Mouse (Mus musculus) heart, adult 8-10 months (tissue): ENCODE measurements at regions not wholly inside any gene's neighbourhood (a gene's known extent, or its start where the extent isn't known, plus 50 kb on each side); places are given as distances from the start of the nearest gene placed in this dataset.

Source experiments
- DNase-seq: peaks from one replicate; pipeline ENCODE4 v3.0.0; 2022; ENCODE audit warnings: low spot score

DNA sequence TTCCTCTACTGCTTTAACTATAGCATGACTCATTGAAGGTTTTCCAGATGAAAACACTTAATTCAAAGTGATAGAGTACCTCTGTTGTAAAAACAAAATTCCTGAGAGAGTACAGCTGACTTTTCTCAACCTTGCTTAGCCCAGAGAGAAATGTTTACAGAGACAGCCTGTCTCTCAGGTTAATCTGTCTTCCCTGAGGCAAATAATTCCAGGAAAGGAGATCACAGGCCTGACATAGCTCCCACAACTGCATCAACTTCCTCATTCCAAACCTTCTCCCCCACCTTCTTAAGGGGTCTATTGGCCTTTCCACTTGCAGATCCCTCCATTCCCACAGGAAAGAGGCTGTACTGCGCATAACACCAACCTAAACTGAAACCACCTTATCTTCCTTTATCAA is 586.1 kb upstream of the Impad1 start:
- no peak for DNase-seq

DNA sequence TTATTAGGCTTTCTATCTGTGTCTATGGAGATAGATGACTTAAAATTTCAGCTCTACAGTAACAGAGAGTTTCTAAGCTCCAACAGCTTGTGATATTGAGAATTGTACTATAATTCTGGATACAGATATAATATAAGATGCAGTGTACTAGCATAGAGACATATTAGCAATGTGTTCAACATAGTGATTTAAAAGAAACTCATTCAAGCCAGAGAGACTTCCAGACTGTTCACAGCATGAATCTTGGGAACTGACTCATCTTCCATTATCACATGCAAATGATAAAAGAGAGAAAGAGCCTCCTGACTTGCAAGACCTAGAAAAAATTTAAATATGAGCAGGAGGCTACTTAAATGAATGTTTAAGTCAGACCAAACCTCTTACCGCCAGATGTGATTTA is 565.1 kb upstream of the Impad1 start:
- no peak for DNase-seq

- DNase-seq: peak; percentile 47
Observed at GRCm38 (mm10) chr4:5346226-5346625, 553.1 kb upstream of the Impad1 start.

DNA sequence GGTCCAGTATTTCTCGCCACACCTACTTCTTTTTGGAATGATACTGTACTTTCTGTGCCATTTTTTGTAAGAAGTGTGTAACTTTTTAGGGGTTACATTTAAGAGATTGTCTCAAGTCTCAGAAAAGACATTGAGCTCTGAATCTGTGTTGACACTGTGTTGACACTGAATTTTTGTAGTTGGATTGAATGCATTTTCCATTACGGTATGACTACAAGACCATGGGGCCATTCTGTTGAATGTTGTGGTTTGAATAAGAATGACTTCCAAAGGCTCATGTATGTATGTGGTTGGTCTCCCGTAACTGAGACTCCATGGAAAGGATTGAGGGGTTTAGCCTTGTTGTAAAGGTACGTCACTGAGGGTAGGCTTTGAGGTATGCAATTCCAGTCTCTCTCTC is 551.6 kb upstream of the Impad1 start:
- DNase-seq: no peak

GRCm38 (mm10) chr4:5344311-5344710 is 551.2 kb upstream of the Impad1 start:
- DNase-seq: peak; percentile 42

- no peak for DNase-seq
Observed at GRCm38 (mm10) chr4:5337158-5337896, 544.2 kb upstream of the Impad1 start.

DNA sequence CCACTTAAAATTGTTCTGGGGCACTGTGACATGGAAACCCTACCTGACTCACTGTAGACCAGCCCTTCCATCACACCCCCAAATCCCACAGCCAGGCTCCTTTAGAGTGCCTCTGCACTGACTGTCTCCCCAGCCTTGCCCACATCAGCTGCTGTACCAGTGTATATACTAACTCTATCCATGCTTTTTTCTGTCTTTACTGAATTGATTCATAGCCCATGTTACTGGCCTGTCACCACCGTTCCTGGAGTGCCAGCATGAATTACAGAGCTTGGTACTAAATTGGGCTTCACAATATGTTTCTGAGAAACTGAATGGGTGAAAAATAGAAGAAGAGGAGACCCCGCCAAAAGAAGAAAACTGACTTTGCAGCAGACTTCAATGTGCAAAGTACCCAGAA is 541.9 kb upstream of the Impad1 start:
- no peak for DNase-seq

DNA sequence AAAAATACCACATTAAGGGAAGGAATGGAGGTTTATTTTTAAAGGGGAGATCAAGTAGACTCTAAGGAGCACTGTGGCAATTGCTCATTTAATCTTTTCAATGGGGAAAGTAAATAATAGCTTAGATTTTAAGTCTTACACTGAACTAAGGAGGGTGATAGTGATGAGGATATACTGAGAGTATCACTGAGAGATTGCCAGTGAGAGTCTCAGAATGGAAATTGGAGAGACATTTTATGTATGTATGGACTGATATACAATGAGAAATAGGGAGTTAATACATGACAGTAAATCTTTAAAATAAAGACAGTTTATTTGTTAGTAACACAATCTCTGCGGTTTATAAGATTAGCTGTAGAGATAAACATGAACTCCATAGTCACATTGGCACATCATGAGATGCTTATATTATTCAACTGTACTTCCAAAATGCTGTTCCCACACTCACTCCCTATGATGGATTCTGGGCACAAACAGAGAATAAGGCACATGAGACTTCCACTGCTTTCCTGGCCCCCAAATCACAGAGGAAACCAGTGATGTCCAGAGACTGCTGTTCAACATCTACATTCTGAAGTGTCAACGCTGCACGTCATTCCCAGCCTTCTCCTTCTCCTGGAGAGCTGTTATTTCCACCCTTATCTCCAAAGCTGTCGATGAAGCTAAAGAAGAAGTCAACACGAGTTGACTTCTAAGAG is 535.5 kb upstream of the Impad1 start:
- no peak for DNase-seq

GRCm38 (mm10) chr4:5327171-5327661 is 534.1 kb upstream of the Impad1 start:
- no peak for DNase-seq

DNA sequence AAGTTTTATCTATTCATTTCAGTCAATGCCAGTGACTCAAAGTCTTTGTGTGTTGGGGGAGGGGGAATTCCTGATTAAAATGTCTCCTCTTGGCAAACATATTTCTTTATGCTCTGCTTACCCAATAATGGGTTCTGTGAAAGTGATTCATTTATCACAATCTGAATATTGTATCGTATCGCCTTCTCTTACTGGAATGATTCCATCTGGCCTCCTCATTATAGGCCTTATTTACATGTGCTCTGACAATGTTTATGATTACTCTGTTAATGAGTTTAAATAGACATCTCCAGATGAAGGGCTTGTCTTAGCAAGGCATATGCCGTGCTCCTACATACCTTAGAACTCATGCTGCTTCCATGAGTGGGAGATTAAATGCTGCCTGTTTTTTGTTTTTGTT is 508.3 kb upstream of the Impad1 start:
- no peak for DNase-seq

GRCm38 (mm10) chr4:5301017-5301416 is 507.9 kb upstream of the Impad1 start:
- DNase-seq: no peak

- no peak for DNase-seq
Observed at GRCm38 (mm10) chr4:5299208-5299607, 506.1 kb upstream of the Impad1 start.

GRCm38 (mm10) chr4:5294030-5294429 is 500.9 kb upstream of the Impad1 start:
- no peak for DNase-seq

DNA sequence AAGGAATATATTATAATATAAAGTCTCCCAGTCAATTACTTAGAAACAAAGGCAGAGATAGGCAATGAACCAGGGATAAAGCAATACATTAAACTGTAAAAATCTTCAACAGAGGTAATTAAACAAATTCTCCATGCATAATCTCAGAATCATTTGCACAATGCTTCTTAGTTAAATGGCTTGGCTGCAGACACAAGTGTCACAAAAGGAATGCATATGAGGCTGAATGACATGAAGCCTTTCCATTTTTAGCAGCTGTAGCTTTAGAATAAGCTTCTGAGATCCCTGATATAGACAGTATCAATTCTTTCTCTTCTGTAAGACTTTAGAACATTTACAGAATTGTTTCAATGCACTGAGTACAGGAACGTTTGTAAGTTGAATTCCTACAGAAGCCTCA is 483.0 kb upstream of the Impad1 start:
- no peak for DNase-seq
